Mouse (Mus musculus): ENCODE results near the gene Kif26b.

- TF ChIP-seq POLR2A (IDR thresholded peaks at IDR 0.05; ENCODE audit: control insufficient read depth, extremely low read depth, insufficient read depth, low read length, poor library complexity) = no peak
- TF ChIP-seq CTCF (IDR thresholded peaks at IDR 0.05; ENCODE audit: borderline replicate concordance, control insufficient read depth, extremely low read depth, insufficient read depth, low read length, poor library complexity) = no peak
Observed at GRCm38 (mm10) chr1:178936976-178937375, 408.1 kb downstream of the Kif26b start.
